Mouse (Mus musculus) lung, postnatal 25 days (tissue): Measurements from ENCODE around the gene Myt1l.

Experiments
- DNase-seq: peaks from one replicate; pipeline ENCODE4 v3.0.0; 2022; ENCODE audit warnings: low spot score

Gene Myt1l

DNA sequence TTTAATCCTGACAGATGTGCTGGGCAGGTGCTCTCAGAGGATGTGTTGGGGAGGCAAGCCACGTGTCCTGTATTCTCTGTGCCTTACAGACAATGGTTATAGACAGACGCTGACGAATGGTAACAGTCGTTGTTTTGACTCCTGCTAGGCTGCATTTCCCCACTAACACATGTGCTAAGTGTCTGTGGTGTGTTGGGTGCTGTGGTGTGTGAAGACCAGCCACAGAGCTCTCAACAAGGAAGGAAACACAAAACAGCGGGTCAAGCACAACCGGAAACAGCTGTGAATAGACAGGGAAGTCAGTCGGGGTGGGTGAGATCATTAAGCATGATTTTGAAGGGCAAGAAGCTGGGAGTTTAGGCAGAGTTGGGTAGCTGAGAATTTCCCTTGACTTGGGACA is 41.1 kb downstream of the Myt1l start:
- no peak for DNase-seq

GRCm38 (mm10) chr12:29570351-29570750 is 42.2 kb downstream of the Myt1l start:
- DNase-seq, result no peak

DNA sequence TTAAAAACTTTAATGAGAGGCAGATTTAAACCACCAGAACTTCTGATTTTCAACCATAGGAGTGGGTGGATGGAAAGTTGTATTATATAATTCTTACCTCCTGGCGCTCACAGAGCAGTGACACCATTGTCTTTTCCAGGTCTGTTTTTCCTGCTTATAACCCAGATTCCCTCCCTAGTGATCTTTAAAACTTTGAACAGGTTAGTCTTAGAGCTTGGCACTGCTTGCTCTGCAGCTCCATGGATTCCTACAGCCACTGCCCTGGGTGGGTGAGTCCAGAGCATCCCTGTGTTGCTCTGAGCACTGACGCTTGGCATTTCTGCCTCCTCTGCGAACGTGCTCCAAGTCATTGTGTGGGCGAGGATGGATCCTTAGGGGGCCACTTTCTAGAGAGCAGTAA is 43.4 kb downstream of the Myt1l start:
- no peak for DNase-seq

DNA sequence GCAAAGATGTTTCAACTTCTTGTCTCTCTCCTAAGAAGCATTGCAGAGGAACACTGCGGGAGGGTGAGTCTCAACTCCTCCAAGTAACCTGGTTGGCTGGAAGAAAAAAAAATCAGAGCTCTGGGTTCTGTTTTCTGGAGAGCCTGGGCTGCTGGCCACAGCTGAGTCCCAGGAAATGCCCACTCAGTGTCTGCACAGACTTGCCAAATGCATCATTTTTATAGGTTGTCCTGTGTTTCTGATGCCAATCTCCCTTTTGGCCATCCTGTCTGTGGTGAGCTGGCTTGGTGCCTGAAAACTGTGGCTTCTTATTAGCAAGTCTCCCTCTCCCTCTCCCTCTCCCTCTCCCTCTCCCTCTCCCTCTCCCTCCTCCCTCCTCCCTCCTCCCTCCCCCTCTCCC is 65.6 kb downstream of the Myt1l start:
- DNase-seq, result no peak

- no peak for DNase-seq
Observed at GRCm38 (mm10) chr12:29599916-29600315, 71.7 kb downstream of the Myt1l start.

GRCm38 (mm10) chr12:29601223-29601622 is 73.0 kb downstream of the Myt1l start:
- DNase-seq, result no peak

DNA sequence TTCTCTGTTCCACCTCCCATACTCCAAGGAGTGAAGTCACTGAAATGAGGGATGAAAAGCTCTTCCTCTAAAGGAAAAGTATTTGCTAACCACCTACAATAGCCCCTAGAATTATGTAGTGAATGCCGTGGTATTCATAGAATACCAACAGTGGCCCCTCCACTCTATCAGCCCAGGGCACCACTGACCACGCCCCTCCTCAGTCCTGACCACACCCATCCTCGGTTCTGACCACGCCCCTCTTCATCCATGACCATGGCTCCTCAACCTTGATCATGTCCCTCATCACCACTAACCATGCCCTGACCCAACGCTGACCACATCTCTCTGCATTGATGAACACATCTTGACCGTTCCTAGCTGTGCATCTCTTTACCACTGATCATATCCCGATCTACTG is 76.5 kb downstream of the Myt1l start:
- DNase-seq, result no peak

DNA sequence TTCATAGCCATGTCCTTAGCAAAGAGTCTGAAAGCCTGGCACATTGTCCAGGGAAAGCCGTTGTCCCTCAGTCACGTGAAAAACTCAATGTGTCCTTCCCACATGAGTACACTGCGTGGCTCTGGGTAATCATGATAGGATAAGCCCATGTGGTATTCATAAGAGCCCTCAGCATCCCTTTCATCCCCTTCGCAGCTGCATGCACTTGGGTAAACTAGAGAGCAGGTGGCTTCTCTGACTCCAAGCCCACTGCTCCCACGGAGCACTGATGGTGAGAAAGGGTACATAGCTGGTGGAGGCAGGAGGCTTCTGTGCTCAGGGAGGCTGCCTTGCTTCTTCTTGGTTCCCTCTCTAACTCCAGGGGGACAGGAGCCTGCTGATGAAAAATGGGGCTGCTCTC is 76.9 kb downstream of the Myt1l start:
- no peak for DNase-seq

DNA sequence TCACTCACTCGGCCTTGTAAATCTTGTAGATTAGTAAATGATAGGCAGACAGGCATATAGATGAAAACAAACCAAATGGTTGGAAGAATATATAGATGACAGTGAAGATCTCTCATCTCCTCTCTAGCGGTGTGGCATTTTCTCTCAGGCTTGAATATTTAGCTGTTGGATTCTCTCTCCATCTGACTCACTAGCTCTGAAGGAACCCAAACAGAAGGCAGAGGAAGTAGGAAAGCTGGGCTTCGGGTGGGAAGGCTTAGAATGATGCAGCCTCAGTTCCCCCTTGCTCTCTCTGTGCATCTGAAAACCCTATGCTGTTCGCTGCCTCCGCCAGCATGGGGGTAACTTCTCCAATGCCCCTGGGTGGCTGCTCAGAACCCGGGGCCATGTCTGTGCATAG is 78.0 kb downstream of the Myt1l start:
- DNase-seq, result no peak

- DNase-seq, result no peak
Observed at GRCm38 (mm10) chr12:29617746-29618145, 89.6 kb downstream of the Myt1l start.

DNA sequence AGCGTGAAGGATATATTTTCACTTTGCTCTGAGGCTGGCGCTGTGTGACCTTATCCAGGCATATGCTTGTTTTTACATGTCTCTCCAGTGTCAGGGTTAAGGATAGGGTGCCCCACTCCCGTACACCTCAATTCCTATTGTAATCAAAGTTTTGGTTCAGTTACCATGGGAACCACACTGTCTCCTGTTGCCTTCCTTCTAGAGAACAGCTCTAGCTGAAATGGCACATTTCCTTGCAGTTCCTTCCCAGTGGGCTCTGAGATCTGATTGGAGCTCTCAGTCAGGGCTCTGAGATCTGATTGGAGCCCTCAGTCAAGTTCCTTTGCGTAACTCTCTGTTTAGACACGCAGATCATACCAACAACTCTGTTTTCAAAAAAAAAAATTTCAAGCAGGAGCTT is 93.3 kb downstream of the Myt1l start:
- no peak for DNase-seq

DNA sequence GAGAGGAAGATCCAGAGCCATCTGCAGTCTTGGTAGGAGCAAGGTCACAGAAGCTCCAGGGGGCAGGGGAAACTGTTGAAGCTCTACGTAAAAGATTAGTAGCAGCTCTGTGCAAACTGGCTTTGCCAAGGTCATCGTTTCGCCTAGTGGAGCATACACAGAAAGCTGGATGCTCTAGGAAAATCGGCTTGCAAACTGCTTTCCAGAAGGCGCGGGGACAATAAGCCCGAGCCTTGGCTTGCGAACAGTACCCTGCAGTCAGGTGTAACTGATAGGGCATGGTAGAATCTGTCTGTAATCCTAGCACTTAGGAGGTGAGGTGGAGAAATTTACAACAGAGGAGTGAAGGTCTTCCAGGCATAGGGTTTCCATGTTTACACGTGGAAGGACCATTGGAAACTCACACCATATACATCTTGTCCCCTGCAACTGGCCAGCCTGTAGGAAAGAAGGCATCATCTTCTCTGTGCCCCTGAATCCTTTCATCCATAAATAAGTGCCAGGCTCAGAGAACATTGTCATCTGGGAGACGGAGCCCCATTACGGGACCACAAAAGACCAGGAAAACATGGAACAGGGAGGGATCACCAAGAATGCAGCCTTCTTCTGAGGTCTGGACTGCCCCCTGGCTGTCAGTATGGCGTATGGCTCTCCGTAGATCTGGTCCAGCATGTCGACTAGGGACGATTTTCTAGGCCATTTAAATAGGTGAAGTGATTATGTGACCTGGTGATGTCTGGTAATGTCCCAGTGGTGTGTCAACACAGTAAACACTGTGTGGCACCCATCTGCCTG is 100.0 kb downstream of the Myt1l start:
- DNase-seq, result no peak

DNA sequence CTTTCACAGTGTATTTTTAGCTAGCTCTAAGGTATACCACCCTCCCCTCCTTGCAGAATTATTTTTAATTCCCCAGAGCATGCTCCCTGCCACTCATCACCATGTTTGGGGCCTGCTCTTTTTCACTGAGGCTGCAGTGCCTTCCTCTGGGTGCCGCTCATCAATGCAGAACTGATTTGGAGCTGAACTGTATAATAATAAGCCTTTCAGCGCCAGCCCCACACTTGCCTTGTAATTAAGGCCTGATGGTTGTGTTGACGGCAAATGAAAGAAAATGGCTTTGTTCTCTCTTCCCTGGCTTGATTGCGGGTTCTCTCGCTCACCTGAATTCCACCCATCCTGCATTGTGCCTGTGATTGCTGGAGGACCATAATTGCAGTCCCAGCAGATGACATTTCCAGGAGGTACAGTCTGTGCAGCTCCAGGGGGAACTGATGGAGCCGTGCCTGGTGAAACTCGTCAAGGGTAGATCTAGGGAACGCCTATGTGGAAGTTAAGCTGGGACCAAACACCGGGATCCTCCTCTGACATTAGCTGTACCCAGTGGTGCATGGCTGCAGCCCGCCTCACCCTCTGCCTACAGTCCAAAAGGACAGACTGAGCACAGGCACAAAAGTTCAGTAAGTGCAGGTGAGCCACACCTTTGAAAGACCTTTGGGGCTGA is 101.8 kb downstream of the Myt1l start:
- no peak for DNase-seq

- no peak for DNase-seq
Observed at GRCm38 (mm10) chr12:29634509-29634908, 106.3 kb downstream of the Myt1l start.

DNA sequence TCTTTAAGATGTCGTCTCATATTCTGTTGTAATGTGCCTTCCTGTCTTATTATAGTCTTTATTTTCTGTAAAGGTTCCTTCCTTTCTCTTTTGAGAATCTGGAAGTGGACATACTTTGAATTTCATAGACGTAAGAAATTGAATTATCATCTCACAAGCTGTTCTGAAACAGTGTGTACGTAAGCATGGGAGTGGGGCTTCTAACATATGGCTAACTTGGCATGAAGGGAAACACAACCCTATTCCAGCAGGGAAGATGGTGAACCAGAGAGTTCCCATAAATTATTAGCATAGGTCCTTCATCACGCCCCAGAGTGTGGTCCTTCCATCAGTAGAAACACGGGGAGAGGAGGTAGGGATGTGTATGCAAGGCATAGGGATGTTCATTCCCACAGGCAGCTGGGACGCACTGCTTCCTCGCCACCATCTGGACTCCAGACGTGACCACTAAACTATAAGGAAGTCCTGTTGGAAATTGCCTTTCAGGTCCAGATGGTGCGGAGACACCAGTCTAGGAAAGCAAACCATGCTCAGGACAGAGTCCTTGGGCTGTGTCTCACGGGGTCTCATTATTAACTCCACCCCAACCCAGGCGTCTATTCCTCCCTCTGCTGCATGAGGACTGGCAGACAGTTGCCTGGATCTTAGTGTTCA is 111.5 kb downstream of the Myt1l start:
- no peak for DNase-seq

DNA sequence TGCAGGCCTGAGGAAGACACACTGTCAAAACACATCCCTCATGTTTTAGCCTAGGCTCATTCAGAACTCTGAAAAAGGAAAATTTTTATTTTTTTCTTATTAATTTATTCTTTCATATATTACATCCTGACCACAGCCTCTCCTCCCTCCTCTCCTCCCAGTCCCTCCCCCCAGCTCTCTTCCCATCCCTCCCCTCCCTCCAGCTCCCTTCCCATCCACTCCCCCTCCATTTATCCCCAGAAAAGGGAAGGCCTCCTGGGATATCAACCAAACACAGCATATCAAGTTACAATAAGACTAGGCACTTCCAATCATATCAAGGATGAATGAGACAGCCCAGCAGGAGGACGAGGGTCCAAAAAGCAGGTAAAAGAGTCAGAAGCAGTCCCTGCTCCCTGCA is 112.0 kb downstream of the Myt1l start:
- DNase-seq, result no peak

GRCm38 (mm10) chr12:29642915-29643314 is 114.7 kb downstream of the Myt1l start:
- DNase-seq, result no peak

- no peak for DNase-seq
Observed at GRCm38 (mm10) chr12:29644091-29644490, 115.9 kb downstream of the Myt1l start.

GRCm38 (mm10) chr12:29644721-29645120 is 116.5 kb downstream of the Myt1l start:
- DNase-seq, result no peak

GRCm38 (mm10) chr12:29649510-29650152 is 121.4 kb downstream of the Myt1l start:
- DNase-seq, result no peak

GRCm38 (mm10) chr12:29652516-29652915 is 124.3 kb downstream of the Myt1l start:
- no peak for DNase-seq

GRCm38 (mm10) chr12:29655197-29655632 is 127.0 kb downstream of the Myt1l start:
- no peak for DNase-seq

GRCm38 (mm10) chr12:29655673-29656072 is 127.5 kb downstream of the Myt1l start:
- DNase-seq, result no peak
